Mouse (Mus musculus) spleen, adult 2 months (tissue): ENCODE measurements around the gene Fntb.

Experiments used
- CTCF ChIP-seq: fragments of 200-500 bp; IDR thresholded peaks from 2 replicates; pipeline ENCODE4 v1.5.1; 2011; ENCODE audit warnings: mild to moderate bottlenecking, inconsistent platforms; ENCODE audit not compliant: insufficient read depth, insufficient read length, insufficient replicate concordance; ENCODE audit errors: extremely low read depth
- POLR2A ChIP-seq: fragments of 200-500 bp; IDR thresholded peaks from 2 replicates; pipeline ENCODE4 v1.6.1; 2011; ENCODE audit warnings: low read depth, low read length, inconsistent platforms

- TF ChIP-seq CTCF: no peak
- TF ChIP-seq POLR2A: no peak
Observed at GRCm38 (mm10) chr12:76814120-76814519, 48.7 kb downstream of the Fntb start.
